Mouse (Mus musculus) frontal cortex, postnatal 14 days (tissue): Measurements from ENCODE around the gene Rgs5.

Experiments
- DNase-seq, 2 experiments: peaks; one replicate each; pipeline ENCODE4 v3.0.0; 2022; ENCODE audit warnings: low spot score in 2 of 2

Gene Rgs5

DNA sequence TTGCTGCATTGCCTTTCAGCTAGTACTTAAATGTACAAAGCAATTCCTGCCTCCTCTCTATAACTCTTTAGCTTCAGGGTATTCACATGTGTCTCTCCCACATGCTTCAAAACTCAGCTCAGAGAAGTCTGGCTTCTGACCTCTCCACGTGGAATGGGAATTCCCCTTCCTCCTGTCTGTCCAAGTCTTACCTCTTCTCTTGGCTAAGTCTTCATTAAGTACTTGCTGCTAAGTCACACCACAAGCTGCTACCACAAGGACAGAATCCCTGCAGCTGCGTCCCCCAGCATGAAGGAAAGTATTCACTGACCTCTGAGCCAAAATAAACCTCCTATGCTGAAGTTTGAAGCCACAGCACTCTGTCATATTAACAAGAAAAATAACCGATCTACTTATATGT lies 71.0 kb downstream of the Rgs5 start:
- DNase-seq: no peak

DNA sequence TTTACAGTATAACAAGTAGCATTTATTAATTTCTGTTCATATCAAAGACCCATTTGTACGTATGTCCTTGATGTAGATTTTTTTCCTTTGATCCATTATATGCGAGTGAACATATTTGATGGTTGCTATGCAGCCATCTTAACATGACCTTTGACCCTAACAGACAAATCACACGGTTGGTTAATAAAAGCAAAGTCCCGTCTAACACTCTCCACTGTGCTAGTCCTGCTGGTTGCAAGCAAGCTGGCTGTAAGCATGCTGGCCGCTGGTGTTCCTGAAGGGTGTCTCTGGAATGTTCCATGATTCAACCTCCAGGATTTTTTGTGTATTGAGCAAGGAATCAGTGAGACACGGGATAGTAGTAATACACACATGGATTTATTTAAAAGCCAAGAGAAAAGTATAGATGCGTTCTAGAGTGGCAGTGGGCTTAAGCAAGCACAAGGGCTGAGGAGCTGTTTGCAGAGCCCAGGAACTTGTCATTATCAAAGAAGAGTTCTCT lies 75.3 kb downstream of the Rgs5 start:
- no peak for DNase-seq

DNA sequence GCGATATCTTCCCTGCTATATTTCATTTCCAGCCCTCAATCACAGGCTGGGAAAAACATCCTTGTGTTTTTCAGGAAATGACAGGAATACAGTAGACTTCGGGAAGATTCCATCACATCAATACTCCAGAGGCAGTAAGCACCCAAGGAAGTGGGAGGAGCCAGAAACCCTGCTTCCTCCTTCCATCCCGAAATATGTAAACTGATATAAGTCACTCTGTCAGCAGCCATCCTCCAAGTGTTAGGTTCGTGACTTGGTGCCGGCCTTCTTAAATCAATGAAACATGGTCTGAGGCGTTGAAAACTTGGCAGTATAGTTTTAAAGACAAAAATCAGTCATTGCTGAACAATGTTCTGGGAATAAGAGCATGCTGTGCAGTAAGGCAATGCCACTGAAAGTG lies 80.8 kb downstream of the Rgs5 start:
- DNase-seq: no peak

DNA sequence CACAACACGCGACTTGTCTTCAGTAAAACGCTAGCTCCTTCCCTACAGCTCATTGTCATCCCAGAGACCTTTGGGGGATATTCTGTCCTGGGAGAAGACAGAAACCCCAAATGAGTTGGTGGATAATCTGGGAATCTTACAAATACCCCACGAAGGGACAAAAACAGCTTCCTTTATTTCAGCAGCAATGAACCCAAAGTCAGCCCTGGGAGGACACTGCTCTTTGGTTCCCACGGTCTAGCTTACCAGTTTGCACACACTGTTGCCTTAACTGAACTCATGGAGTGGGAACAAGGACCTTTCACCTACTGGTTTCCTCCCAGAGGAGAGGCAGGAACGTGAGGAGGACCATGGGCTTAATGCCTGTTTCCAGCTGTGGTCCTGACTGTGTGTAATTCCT lies 81.9 kb downstream of the Rgs5 start:
- DNase-seq: no peak

DNA sequence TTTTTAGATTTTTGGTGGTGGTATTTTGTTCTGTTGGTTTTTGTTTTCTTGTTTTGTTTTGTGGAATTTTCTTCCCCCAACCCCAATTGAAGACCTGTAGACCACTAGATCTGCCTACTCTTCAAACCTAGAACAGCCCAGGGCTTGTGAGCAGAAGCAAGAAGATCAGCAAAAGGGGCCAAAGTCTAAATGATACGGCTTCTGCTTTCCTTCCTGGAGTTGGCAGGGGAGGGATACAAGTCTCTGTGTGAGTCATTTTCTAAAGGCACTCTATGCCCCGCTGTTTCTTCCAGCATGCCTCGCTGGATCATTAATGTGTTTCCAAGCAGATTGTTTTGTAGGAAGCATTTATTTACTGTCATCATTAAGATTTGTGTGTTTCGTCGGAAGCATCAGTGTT lies 85.8 kb downstream of the Rgs5 start:
- no peak for DNase-seq
